Mouse (Mus musculus) C2C12 (cell line): ENCODE measurements around the gene Mcm10.

Experiments used
- CEBPB ChIP-seq: IDR thresholded peaks from one replicate; pipeline ENCODE4 v1.6.1; 2011; ENCODE audit warnings: low read depth, mild to moderate bottlenecking, control low read depth, moderate library complexity
- CTCF ChIP-seq: IDR thresholded peaks from one replicate; pipeline ENCODE4 v1.5.1; 2011; ENCODE audit not compliant: control insufficient read depth, insufficient read depth, insufficient read length
- MAX ChIP-seq: IDR thresholded peaks from one replicate; pipeline ENCODE4 v1.6.1; 2011; ENCODE audit warnings: mild to moderate bottlenecking, control low read depth
- MYOG ChIP-seq: IDR thresholded peaks from one replicate; pipeline ENCODE4 v1.6.1; 2011; ENCODE audit not compliant: control insufficient read depth, insufficient read length; ENCODE audit errors: extremely low read depth
- USF1 ChIP-seq: IDR thresholded peaks from one replicate; pipeline ENCODE4 v1.6.1; 2011; ENCODE audit warnings: low read depth, mild to moderate bottlenecking, control low read depth, moderate library complexity

- TF ChIP-seq USF1 (no peak), CTCF (no peak), CEBPB (no peak), MAX (no peak), MYOG (no peak)
Observed at GRCm38 (mm10) chr2:4988826-4989424, 23.7 kb downstream of the Mcm10 start.
